Mouse (Mus musculus) brain, adult 2 months (tissue): ENCODE measurements around the gene Vcp.

Experiments
- DNase-seq: peaks from one replicate; pipeline ENCODE4 v3.0.0; 2011; ENCODE audit warnings: low read depth, low spot score

Vcp gene

GRCm38 (mm10) chr4:42945952-42946351 lies 54.4 kb downstream of the Vcp start:
- DNase-seq: peak; percentile 88

GRCm38 (mm10) chr4:42945445-42945844 lies 54.9 kb downstream of the Vcp start:
- DNase-seq: peak; percentile 74

GRCm38 (mm10) chr4:42945043-42945442 lies 55.3 kb downstream of the Vcp start:
- DNase-seq: no peak

GRCm38 (mm10) chr4:42944185-42944584 lies 56.1 kb downstream of the Vcp start:
- peak; percentile 60 for DNase-seq

GRCm38 (mm10) chr4:42943341-42943740 lies 57.0 kb downstream of the Vcp start:
- DNase-seq: no peak

GRCm38 (mm10) chr4:42941396-42941795 lies 58.9 kb downstream of the Vcp start:
- peak; percentile 83 for DNase-seq

- DNase-seq: peak; percentile 73
Observed at GRCm38 (mm10) chr4:42933630-42934029, 66.7 kb downstream of the Vcp start.

- DNase-seq: no peak
Observed at GRCm38 (mm10) chr4:42932229-42932969, 67.9 kb downstream of the Vcp start.
